Mouse (Mus musculus) adrenal gland, adult 2 months (tissue): ENCODE results near the gene Wfdc15b. TPM values are rescaled to one million over a fixed set of nuclear protein-coding genes. Genes with fewer than 3 reads are reported as not detected.

Source experiments
- DNase-seq: peaks from one replicate; pipeline ENCODE4 v3.0.0; 2021
- polyA plus RNA-seq: library from polyadenylated mRNA; depleted of rRNA; stranded (reverse); fragments of >200 nt; gene quantifications from 2 replicates; pipeline ENCODE4 v1.2.3, GENCODE M21; 2012; rRNA removed
- total RNA-seq, 2 experiments: library from RNA; stranded (reverse); gene quantifications; 2 replicates each; pipeline ENCODE4 v1.2.3; 2021

The Wfdc15b gene
- total and polyA plus RNA-seq, 3 experiments, result not detected

DNA sequence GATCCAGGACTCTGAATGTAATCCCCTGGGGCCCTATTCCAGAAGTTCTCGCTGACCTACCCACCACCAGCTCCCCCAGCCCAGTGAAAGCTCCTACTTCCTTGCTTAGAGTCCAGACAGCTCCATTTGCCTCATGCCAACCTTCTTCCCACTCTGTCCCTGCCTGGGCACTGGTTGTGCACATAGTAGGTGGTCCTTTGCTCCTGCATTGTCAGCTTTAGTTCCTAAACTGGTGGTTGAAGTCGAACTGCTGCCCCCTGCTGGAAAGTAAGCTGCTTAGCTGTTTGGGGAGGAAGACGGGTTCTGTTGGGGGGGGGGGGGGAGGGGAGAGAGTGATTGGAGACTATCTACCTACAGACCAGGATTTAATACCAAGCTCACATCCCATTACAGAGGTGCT is 41.3 kb downstream of the Wfdc15b start:
- peak; percentile 33 for DNase-seq

GRCm38 (mm10) chr2:164177831-164178230 is 43.6 kb downstream of the Wfdc15b start:
- peak; percentile 62 for DNase-seq

- DNase-seq, result no peak
Observed at GRCm38 (mm10) chr2:164175850-164176249, 45.6 kb downstream of the Wfdc15b start.

GRCm38 (mm10) chr2:164174649-164175395 is 46.6 kb downstream of the Wfdc15b start:
- no peak for DNase-seq

- DNase-seq, result peak; percentile 26
Observed at GRCm38 (mm10) chr2:164173394-164173793, 48.1 kb downstream of the Wfdc15b start.

GRCm38 (mm10) chr2:164170902-164171301 is 50.6 kb downstream of the Wfdc15b start, which contains the start of gene Kcns1:
Gene Kcns1 (minus strand): TSS chr2:164171113.
- no peak for DNase-seq

DNA sequence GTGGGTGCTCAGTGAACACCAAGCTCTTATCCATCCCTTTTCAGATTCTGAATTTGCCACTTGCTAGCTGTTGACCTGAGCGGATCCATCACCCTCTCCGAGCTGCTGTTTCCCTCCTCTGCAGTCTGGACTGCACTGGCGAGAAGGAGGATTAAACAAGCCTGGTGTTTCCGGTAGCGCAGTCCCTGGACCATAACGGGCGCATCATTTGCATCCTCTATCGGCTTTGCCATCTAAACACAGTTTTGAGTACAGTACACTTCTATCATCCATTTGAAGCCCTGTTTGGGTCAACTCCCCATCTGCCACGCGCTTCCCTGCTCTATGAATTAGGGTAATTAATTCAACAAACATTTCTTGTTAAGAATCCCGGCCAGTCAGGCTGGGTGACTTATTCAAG is 51.1 kb downstream of the Wfdc15b start:
- DNase-seq, result no peak

DNA sequence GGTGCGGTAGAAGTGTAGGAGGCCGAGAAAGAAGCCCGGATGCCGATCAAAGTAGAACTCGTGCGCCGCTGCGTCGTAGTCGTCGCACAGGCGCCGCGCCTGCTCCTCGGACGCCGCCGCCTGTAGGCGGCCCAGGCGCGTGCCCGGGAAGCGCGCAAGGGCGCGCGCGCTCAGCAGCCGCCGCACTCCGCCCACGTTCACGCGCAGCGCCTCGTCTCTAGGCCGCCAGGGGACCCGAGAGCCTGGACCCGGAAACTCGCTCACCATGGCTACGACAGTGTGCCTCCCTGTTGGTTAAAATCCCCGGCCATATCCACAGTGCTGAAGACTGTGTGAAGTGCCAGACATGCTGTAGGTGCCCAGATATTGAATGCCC is 52.9 kb downstream of the Wfdc15b start:
- no peak for DNase-seq

DNA sequence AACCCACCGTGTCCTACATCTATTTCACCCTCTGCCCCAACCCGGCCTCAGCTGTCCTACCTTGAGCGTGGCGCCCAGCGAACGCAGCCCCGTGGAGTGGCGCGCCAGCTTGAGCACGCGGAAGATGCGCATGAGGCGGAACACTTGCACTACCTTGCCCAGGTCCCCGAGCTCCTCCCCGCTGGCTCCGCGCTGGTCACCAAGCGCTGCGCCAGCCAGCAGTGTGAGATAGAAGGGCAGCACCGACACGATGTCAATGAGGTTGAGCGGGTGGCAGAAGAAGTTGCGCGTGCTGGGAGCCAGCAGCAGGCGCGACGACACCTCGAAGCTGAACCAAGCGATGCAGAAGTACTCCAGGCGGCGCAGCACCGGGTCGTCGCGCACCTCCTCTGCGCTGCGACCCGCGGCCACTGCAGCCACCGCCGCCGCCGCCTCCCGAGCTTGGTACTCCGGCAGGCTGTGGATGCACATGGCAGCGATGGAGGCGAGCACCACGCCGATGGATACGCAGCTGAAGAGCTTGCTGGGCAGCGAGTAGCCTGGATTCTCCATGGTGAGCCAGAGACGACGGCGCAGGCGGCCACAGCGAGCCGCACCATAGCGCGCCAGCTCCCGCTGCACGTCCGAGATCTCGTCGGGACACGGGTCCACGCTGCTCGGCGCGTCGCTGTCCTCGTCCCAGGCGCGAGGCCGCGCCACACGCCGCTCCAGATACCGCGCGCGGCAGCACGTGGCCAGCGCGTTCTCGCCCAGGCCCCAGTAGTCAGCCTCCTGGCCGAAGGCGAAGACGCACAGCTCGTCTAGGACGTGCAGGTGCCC is 53.5 kb downstream of the Wfdc15b start:
- no peak for DNase-seq

DNA sequence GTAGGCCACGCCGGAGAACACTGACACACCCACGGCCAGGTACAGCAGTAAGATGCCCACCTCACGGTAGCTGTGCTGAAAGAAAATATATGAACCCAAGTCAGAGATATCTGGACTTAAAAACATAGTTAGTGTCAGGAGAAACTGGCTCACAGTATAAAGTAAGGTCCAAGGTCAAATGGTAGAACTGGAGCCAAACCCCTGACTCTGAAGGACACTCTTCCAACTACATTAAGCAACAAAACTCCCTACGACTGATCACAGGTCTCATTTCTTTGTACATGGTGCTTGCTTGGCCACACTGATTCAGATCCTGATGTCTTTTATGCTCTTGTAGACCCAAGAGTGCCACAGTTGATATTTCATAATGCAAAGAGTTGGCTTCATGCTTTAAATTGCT is 56.5 kb downstream of the Wfdc15b start:
- DNase-seq, result peak; percentile 66

Other genes with a start within 250 kb of the Wfdc15b start
- 100 to 1,000 TPM; 260 to 298 TPM for gene Ywhab, start 226.7 kb downstream of the Wfdc15b start, total RNA-seq
- 66.5 and 75.4 TPM in 2 replicates for gene Ywhab, start 226.7 kb downstream of the Wfdc15b start, polyA plus RNA-seq
- gene Pabpc1l, start 196.2 kb downstream of the Wfdc15b start, total RNA-seq, result 1 to 10 TPM; 1.4 to 2.6 TPM
- 0.36 and 1.1 TPM in 2 replicates for gene Pabpc1l, start 196.2 kb downstream of the Wfdc15b start, polyA plus RNA-seq
- 10 to 100 TPM; 25.9 to 29.5 TPM for gene Stk4, start 151.3 kb downstream of the Wfdc15b start, total RNA-seq
- gene Stk4, start 151.3 kb downstream of the Wfdc15b start, polyA plus RNA-seq, result 5.5 and 6.4 TPM in 2 replicates
- 10 to 100 TPM; 35.1 to 59.8 TPM for gene Tomm34, start 150.5 kb downstream of the Wfdc15b start, total RNA-seq
- 66.0 and 72.2 TPM in 2 replicates for gene Tomm34, start 150.5 kb downstream of the Wfdc15b start, polyA plus RNA-seq
- not detected for gene Kcns1, start 50.5 kb downstream of the Wfdc15b start, total RNA-seq
- not detected in 2 replicates for gene Kcns1, start 50.5 kb downstream of the Wfdc15b start, polyA plus RNA-seq
- gene Wfdc5, start 38.9 kb downstream of the Wfdc15b start, total RNA-seq, result not detected
- gene Wfdc5, start 38.9 kb downstream of the Wfdc15b start, polyA plus RNA-seq, result not detected in 2 replicates
- 10 to 100 TPM in 1 of 2 experiments, not detected in 1; 10.5 TPM for gene Wfdc12, start 31.1 kb downstream of the Wfdc15b start, total RNA-seq
- 0.39 and 2.3 TPM in 2 replicates for gene Wfdc12, start 31.1 kb downstream of the Wfdc15b start, polyA plus RNA-seq
- gene Wfdc15a, start 21.5 kb downstream of the Wfdc15b start, total RNA-seq, result not detected
- not detected in 2 replicates for gene Wfdc15a, start 21.5 kb downstream of the Wfdc15b start, polyA plus RNA-seq
- not detected for gene Svs2, start 16.8 kb upstream of the Wfdc15b start, total RNA-seq
- gene Svs2, start 16.8 kb upstream of the Wfdc15b start, polyA plus RNA-seq, result not detected in 2 replicates
- gene Svs3b, start 35.0 kb upstream of the Wfdc15b start, total RNA-seq, result not detected
- gene Svs3b, start 35.0 kb upstream of the Wfdc15b start, polyA plus RNA-seq, result not detected in 2 replicates
- not detected for gene Svs4, start 56.8 kb upstream of the Wfdc15b start, total RNA-seq
- gene Svs4, start 56.8 kb upstream of the Wfdc15b start, polyA plus RNA-seq, result not detected in 2 replicates
- gene Svs3a, start 67.6 kb upstream of the Wfdc15b start, total RNA-seq, result not detected
- gene Svs3a, start 67.6 kb upstream of the Wfdc15b start, polyA plus RNA-seq, result not detected in 2 replicates
- not detected for gene Svs6, start 95.1 kb upstream of the Wfdc15b start, total RNA-seq
- gene Svs6, start 95.1 kb upstream of the Wfdc15b start, polyA plus RNA-seq, result not detected in 2 replicates
- gene Svs5, start 111.1 kb upstream of the Wfdc15b start, total RNA-seq, result 1 to 10 TPM; 1.5 to 1.7 TPM
- gene Svs5, start 111.1 kb upstream of the Wfdc15b start, polyA plus RNA-seq, result not detected in 2 replicates
- 10 to 100 TPM; 19.3 to 36.0 TPM for gene Slpi, start 167.4 kb upstream of the Wfdc15b start, total RNA-seq
- 5.7 and 8.5 TPM in 2 replicates for gene Slpi, start 167.4 kb upstream of the Wfdc15b start, polyA plus RNA-seq
- gene Rbpjl, start 181.5 kb upstream of the Wfdc15b start, total RNA-seq, result not detected
- not detected in 2 replicates for gene Rbpjl, start 181.5 kb upstream of the Wfdc15b start, polyA plus RNA-seq
- 1 to 10 TPM in 1 of 2 experiments, under 1 TPM in 1; 0.17 to 1.8 TPM for gene Matn4, start 183.5 kb upstream of the Wfdc15b start, total RNA-seq
- 1.0 TPM in 2 replicates for gene Matn4, start 183.5 kb upstream of the Wfdc15b start, polyA plus RNA-seq
- 100 to 1,000 TPM; 123 to 151 TPM for gene Sdc4, start 222.2 kb upstream of the Wfdc15b start, total RNA-seq
- gene Sdc4, start 222.2 kb upstream of the Wfdc15b start, polyA plus RNA-seq, result 23.3 and 23.5 TPM in 2 replicates
- 10 to 100 TPM; 24.5 to 34.0 TPM for gene Sys1, start 235.3 kb upstream of the Wfdc15b start, total RNA-seq
- 299 and 335 TPM in 2 replicates for gene Sys1, start 235.3 kb upstream of the Wfdc15b start, polyA plus RNA-seq
- gene Gm20458, start 239.3 kb upstream of the Wfdc15b start, total RNA-seq, result 1 to 10 TPM; 3.9 to 9.6 TPM
- gene Gm20458, start 239.3 kb upstream of the Wfdc15b start, polyA plus RNA-seq, result 9.6 and 18.9 TPM in 2 replicates